Mouse (Mus musculus) stomach, postnatal 0 days (tissue): ENCODE data around the gene Mon2. TPM values are rescaled to one million over a fixed set of nuclear protein-coding genes. Genes with fewer than 3 reads are reported as not detected.

Experiments used
- ATAC-seq: fragments of 200-750 bp; cut with Nextera tagmentation; 2 replicates; pipeline ENCODE4 v1.8.0; 2017; ENCODE audit not compliant: low FRiP score, low TSS enrichment
- DNase-seq: peaks from one replicate; pipeline ENCODE4 v3.0.0-alpha.2; 2016; ENCODE audit warnings: low spot score
- H3K27ac ChIP-seq: fragments of 300-500 bp; sonication (generic); replicated peaks from 2 replicates; pipeline ENCODE4 v1.5.1; 2014; ENCODE audit warnings: mild to moderate bottlenecking, control low read depth
- H3K27me3 ChIP-seq: fragments of 300-500 bp; sonication (generic); 2 replicates; pipeline ENCODE4 v1.6.1; 2014; ENCODE audit warnings: low read length; ENCODE audit not compliant: control insufficient read depth, insufficient read depth
- H3K36me3 ChIP-seq: fragments of 300-500 bp; sonication (generic); 2 replicates; pipeline ENCODE4 v1.6.1; 2014; ENCODE audit warnings: low read length, mixed read lengths; ENCODE audit not compliant: control insufficient read depth, insufficient read depth
- H3K4me1 ChIP-seq: fragments of 300-500 bp; sonication (generic); replicated peaks from 2 replicates; pipeline ENCODE4 v1.6.1; 2014; ENCODE audit warnings: antibody characterized with exemption; ENCODE audit not compliant: control insufficient read depth, insufficient read depth
- H3K4me2 ChIP-seq: fragments of 300-500 bp; sonication (generic); replicated peaks from 2 replicates; pipeline ENCODE4 v1.6.1; 2014; ENCODE audit warnings: low read depth, mild to moderate bottlenecking, control low read depth, moderate library complexity
- H3K4me3 ChIP-seq: fragments of 300-500 bp; sonication (generic); 2 replicates; pipeline ENCODE4 v1.5.1; 2014; ENCODE audit warnings: low read depth, low read length, control low read depth
- H3K9ac ChIP-seq: fragments of 300-500 bp; sonication (generic); 2 replicates; pipeline ENCODE4 v1.6.1; 2014; ENCODE audit warnings: mild to moderate bottlenecking, low read length, control low read depth, mixed read lengths
- H3K9me3 ChIP-seq: fragments of 300-500 bp; sonication (generic); 2 replicates; pipeline ENCODE4 v1.6.1; 2016; ENCODE audit warnings: low read length; ENCODE audit not compliant: control insufficient read depth
- CTCF ChIP-seq: IDR thresholded peaks from 2 replicates; pipeline ENCODE4 v1.5.1; 2016; ENCODE audit warnings: antibody characterized with exemption, low read depth, mild to moderate bottlenecking, moderate library complexity
- EP300 ChIP-seq: optimal IDR thresholded peaks from 2 replicates; pipeline ENCODE3; 2016; ENCODE audit warnings: antibody characterized with exemption
- WGBS: fragments of 180-500 bp; shearing (Covaris S2); extraction: QIAGEN DNeasy Blood & Tissue Kit; methylation state at CpG from one replicate; pipeline ENCODE4 v1.1.7; 2014; 5-methylcytosine and 5-hydroxymethylcytosine counted together
- polyA plus RNA-seq: library from polyadenylated mRNA; unstranded; fragments of >200 nt; fragmentation: Nextera tagmentation; extraction: Ambion mirVana; gene quantifications from 2 replicates; pipeline ENCODE4 v1.2.1, GENCODE M21; 2015

Mon2 gene
- polyA plus RNA-seq, 1 experiment from 2014 or later, result 15.9 TPM

DNA sequence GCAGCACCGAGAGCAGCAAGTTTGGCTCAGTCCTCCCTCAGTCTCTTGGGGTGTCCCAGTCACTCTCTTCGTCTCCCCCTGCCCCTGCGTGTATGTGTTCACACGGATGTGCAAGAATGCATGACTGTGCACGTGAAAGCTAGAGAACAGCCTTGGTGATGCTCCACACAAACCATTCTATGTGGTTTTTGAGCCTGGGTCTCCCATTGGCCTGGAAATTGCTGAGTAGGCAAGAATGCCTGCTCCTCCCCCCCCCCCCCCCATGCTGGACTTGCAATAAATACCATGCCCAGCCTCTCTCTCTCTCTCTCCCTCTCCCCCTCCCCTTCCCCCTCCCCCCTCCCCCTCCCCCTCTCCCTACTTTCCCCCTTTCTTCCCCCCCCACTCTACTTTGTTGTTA lies 117.6 kb downstream of the Mon2 start:
- no peak for DNase-seq
- WGBS, result 86% methylated on average over 5 of the region's 5 CpGs
- Histone ChIP-seq H3K4me1 (peaks cover 5% of the 10 kb centered on the region; the same call in 1 of the 2 replicates), H3K27me3 (no peaks in the 10 kb centered on the region), H3K36me3 (no peaks in the 10 kb centered on the region), H3K4me2 (no peak overlapping the region), H3K4me3 (no peak overlapping the region), H3K9me3 (no peaks in the 10 kb centered on the region), H3K27ac (no peak overlapping the region), H3K9ac (no peak overlapping the region)
- TF ChIP-seq EP300 (no peak), CTCF (no peak)
- ATAC-seq, result no peak

DNA sequence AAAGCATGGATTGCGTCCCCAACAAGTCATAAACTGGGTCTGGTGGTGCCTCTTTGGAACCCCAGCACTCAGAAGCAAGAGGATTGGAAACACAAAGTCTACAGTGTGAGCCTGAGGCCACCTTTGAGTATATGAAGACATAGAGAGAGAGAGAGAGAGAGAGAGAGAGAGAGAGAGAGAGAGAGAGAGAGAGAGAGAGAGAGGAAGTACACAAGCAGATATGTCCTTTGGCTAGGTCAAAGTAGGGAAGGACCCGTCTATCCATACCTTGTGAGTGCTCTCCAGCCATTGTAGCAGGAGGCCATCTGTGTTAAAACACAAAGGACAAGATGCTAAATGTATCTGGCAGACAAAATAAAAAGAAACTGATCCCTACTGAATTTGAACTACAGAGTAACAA lies 118.4 kb downstream of the Mon2 start:
- DNase-seq, result no peak
- H3K9ac ChIP-seq, result no peak overlapping the region
- no peaks in the 10 kb centered on the region for H3K27me3 ChIP-seq
- H3K36me3 ChIP-seq, result no peaks in the 10 kb centered on the region
- H3K9me3 ChIP-seq, result no peaks in the 10 kb centered on the region
- no peak for ATAC-seq
- no peak overlapping the region for H3K4me2 ChIP-seq
- TF ChIP-seq CTCF (no peak), EP300 (no peak)
- no peak overlapping the region for H3K27ac ChIP-seq
- peaks cover 5% of the 10 kb centered on the region; the same call in 1 of the 2 replicates for H3K4me1 ChIP-seq
- H3K4me3 ChIP-seq, result no peak overlapping the region
- 81% methylated on average over 2 of the region's 2 CpGs for WGBS

DNA sequence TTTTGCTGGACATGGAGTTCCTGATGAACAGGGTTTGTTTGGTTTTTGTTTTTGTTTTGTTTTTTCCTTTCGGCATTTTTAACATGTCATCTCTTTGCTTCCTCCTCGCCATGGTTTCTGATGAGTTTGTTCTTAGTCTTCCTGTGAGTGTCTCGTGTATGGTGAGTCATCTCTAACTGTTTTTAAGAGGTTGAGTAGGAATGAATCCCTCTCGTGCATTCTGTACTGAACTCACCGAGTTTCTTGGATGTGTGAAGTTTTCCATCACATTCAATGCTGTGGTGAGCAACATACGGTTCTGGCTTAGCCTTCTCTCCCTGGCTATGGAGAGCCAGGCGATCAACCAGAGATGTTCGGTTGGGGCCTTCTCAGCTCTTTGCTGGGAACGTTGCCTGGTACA lies 122.7 kb downstream of the Mon2 start:
- H3K36me3 ChIP-seq, result no peaks in the 10 kb centered on the region
- no peaks in the 10 kb centered on the region for H3K4me1 ChIP-seq
- H3K9me3 ChIP-seq, result no peaks in the 10 kb centered on the region
- TF ChIP-seq CTCF (no peak), EP300 (no peak)
- H3K4me2 ChIP-seq, result no peak overlapping the region
- no peak overlapping the region for H3K4me3 ChIP-seq
- H3K9ac ChIP-seq, result no peak overlapping the region
- no peaks in the 10 kb centered on the region for H3K27me3 ChIP-seq
- no peak overlapping the region for H3K27ac ChIP-seq
- DNase-seq (no peak), ATAC-seq (no peak)
- 82% methylated on average over 9 of the region's 9 CpGs for WGBS

DNA sequence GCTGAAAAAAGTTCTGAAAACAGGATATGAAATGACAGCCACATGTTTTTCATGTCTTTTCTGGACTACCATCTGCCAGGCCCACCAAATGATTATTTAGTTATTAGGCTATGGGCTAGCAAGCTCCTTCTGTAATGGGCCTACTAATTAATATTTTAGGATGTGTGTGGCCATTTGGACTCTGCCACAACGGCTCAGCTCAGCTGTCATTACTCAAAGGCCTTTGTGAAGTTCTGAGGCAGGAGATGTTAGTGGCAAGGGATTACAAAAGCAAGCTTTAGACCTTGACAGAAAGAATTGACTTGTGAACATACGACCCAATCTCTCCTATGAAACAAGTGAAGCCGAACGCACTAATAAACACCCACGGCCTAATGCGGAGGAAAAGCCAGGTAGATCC lies 125.3 kb downstream of the Mon2 start:
- no peaks in the 10 kb centered on the region for H3K9me3 ChIP-seq
- 73% methylated on average over 6 of the region's 6 CpGs for WGBS
- no peak for DNase-seq
- H3K27me3 ChIP-seq, result no peaks in the 10 kb centered on the region
- no peak overlapping the region for H3K4me3 ChIP-seq
- H3K9ac ChIP-seq, result no peak overlapping the region
- no peaks in the 10 kb centered on the region for H3K36me3 ChIP-seq
- ATAC-seq, result no peak
- no peak for TF ChIP-seq EP300
- no peak for TF ChIP-seq CTCF
- no peak overlapping the region for H3K27ac ChIP-seq
- H3K4me1 ChIP-seq, result no peaks in the 10 kb centered on the region
- H3K4me2 ChIP-seq, result no peak overlapping the region

DNA sequence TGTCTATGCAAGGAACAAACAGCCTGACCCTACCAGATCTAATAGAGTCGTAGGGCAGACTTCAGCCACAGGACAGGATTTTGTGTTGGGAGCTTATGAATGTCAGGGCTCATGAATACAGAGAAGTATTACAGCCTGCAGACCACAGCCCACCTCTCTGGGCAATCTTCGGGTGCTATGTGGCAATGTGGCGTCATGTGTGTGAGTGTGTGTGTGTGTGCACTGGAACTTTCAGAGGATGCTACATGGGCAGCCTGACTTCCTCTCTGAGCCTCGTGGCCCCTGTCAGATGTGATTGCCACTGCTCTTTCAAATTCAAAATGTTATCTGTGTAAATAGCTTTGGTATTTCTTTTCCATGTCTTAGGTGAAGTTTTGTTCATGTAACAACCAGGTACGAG lies 131.4 kb downstream of the Mon2 start:
- H3K27me3 ChIP-seq, result no peaks in the 10 kb centered on the region
- H3K4me3 ChIP-seq, result no peak overlapping the region
- H3K4me2 ChIP-seq, result no peak overlapping the region
- 78% methylated on average over 5 of the region's 5 CpGs for WGBS
- no peak overlapping the region for H3K27ac ChIP-seq
- H3K9me3 ChIP-seq, result no peaks in the 10 kb centered on the region
- no peak for DNase-seq
- H3K36me3 ChIP-seq, result no peaks in the 10 kb centered on the region
- ATAC-seq, result no peak
- H3K9ac ChIP-seq, result no peak overlapping the region
- TF ChIP-seq EP300 (no peak), CTCF (no peak)
- no peaks in the 10 kb centered on the region for H3K4me1 ChIP-seq

DNA sequence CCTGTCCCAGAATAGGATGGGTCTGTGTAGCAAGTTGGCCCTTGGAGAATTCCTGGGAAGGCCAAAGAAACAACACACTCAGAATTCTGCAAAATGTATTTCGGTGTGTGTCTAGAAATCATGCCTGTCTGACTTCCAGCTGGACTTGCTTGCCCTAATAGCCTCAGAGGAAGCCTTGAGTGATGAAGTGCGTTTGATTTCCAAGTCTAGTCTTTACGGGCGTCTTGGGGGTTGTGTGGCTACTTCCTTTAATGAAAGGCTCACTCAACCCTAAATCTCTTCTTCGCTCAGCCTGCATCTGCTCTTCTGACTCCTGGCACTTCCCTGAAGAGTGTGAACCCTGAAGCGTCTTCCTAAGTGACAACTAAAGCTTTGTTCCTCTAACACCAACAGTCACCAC lies 132.5 kb downstream of the Mon2 start:
- Histone ChIP-seq H3K9ac (no peak overlapping the region), H3K9me3 (no peaks in the 10 kb centered on the region), H3K27me3 (no peaks in the 10 kb centered on the region), H3K4me1 (no peaks in the 10 kb centered on the region), H3K27ac (no peak overlapping the region), H3K36me3 (no peaks in the 10 kb centered on the region), H3K4me2 (no peak overlapping the region), H3K4me3 (no peak overlapping the region)
- DNase-seq, result no peak
- 60% methylated on average over 6 of the region's 6 CpGs for WGBS
- TF ChIP-seq CTCF (no peak), EP300 (no peak)
- ATAC-seq, result no peak
